Mouse (Mus musculus): ENCODE measurements around the gene Mrpl51. TPM values are rescaled to one million over a fixed set of nuclear protein-coding genes. Genes with fewer than 3 reads are reported as not detected.

Mrpl51 gene
- polyA plus RNA-seq, 1 experiment from 2014 or later, result 211 TPM

DNA sequence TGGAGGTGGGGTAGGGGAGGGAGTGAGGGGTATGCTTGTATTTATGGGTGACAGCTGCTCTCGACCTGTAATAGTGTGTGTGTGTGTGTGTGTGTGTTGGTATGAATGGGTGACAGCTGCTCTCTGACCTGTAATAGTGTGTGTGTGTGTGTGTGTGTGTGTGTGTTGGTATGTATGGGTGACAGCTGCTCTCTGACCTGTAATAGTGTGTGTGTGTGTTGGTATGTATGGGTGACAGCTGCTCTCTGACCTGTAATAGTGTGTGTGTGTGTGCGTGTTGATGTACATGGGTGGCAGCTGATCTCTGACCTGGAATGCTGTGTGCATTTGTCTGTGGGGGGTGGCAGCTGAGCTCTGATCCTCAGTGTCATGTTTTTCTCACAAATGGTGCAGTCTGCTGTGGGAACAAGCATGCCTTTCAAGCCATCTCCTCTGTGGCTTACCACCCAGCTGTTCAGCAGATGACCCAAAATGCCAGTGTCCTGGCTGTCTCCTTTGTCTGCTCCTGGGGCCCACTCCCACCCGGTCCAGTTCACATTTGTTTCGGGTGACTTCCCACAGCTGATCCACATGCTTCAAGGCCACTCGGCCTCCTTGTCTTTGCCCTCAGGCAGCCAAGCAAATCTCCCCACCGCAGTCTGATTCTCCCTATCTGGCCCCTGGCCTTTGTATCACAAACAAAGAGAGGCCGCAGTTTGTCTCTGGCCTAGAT, 34.5 kb upstream of the Mrpl51 start:
- no peaks in the 10 kb centered on the region for H3K27me3 ChIP-seq (ENCODE audit: control insufficient read depth, insufficient read depth, low read length)
- TF ChIP-seq CTCF (IDR thresholded peaks at IDR 0.05; ENCODE audit: low read depth), result no peak
- no peak for TF ChIP-seq EP300 (optimal IDR thresholded peaks at IDR 0.05)
- no peak overlapping the region for H3K27ac ChIP-seq (replicated peaks)
- H3K4me2 ChIP-seq (replicated peaks; ENCODE audit: low read depth), result no peak overlapping the region
- DNase-seq (ENCODE audit: low spot score), result no peak
- H3K4me3 ChIP-seq (ENCODE audit: low read depth, low read length), result no peak overlapping the region
- no peak for ATAC-seq (ENCODE audit: low FRiP score, low TSS enrichment)
- H3K36me3 ChIP-seq (ENCODE audit: control insufficient read depth, insufficient read depth, low read length), result peaks cover 7% of the 10 kb centered on the region
- no peaks in the 10 kb centered on the region for H3K9me3 ChIP-seq (ENCODE audit: control insufficient read depth, low read length)
- 60% methylated on average over 7 of the region's 7 CpGs for WGBS
- no peaks in the 10 kb centered on the region for H3K4me1 ChIP-seq (replicated peaks; ENCODE audit: control insufficient read depth, insufficient read depth)
- H3K9ac ChIP-seq (ENCODE audit: low read length), result no peak overlapping the region

- 76% methylated on average over 15 of the region's 15 CpGs for WGBS
- ATAC-seq (ENCODE audit: low FRiP score, low TSS enrichment) (no peak), DNase-seq (ENCODE audit: low spot score) (no peak)
- no peak overlapping the region for H3K4me3 ChIP-seq (ENCODE audit: low read depth, low read length)
- peaks cover 4% of the 10 kb centered on the region for H3K4me1 ChIP-seq (replicated peaks; ENCODE audit: control insufficient read depth, insufficient read depth)
- H3K9me3 ChIP-seq (ENCODE audit: control insufficient read depth, low read length), result no peaks in the 10 kb centered on the region
- TF ChIP-seq EP300 (optimal IDR thresholded peaks at IDR 0.05), result no peak
- no peaks in the 10 kb centered on the region for H3K27me3 ChIP-seq (ENCODE audit: control insufficient read depth, insufficient read depth, low read length)
- H3K27ac ChIP-seq (replicated peaks), result no peak overlapping the region
- peaks cover 7% of the 10 kb centered on the region for H3K36me3 ChIP-seq (ENCODE audit: control insufficient read depth, insufficient read depth, low read length)
- no peak overlapping the region for H3K4me2 ChIP-seq (replicated peaks; ENCODE audit: low read depth)
- no peak overlapping the region for H3K9ac ChIP-seq (ENCODE audit: low read length)
These were observed 32.6 kb upstream of the Mrpl51 start for GRCm38 (mm10) chr6:125158944-125159492.

DNA sequence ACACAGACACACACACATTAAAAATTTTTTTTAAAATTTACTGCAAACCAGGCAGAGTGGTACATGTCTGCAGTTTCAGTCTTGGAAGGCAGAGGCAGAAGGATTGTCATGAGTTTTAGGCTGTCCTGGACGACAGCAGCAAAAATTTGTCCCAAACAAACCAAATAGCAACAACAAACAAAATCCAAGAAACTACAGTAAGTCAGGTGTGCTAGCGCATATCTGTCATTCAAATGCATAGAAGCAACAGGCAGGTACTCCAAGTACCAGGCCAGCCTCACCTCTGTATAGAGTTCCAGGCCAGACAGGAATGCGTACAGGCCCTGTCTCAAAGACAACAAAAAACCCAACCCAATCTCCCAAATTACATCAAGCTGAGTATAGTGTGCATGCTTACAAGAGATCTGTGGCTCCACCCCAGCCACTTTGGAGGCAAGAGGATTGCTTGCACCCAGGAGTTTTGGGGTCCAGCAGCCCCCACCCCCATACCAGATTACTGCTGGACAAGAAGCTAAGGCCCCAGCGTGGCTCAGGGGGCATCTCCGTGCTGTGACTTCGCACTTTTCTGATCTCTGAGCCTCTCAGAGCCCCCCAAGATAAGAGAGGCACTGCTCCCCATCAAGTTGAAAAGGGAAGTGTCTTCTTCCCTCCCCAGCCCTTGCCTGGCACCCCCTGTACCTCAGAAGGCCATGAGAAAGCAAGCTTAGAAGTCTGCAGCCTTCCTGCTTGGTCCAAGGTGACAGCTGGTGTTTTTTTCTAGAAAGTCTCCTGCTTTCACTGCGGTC, 31.6 kb upstream of the Mrpl51 start:
- no peak for TF ChIP-seq EP300 (optimal IDR thresholded peaks at IDR 0.05)
- no peak for TF ChIP-seq CTCF (IDR thresholded peaks at IDR 0.05; ENCODE audit: low read depth)
- 72% methylated on average over 7 of the region's 7 CpGs for WGBS
- Histone ChIP-seq H3K4me2 (replicated peaks; ENCODE audit: low read depth) (no peak overlapping the region), H3K27me3 (ENCODE audit: control insufficient read depth, insufficient read depth, low read length) (no peaks in the 10 kb centered on the region), H3K27ac (replicated peaks) (no peak overlapping the region), H3K4me3 (ENCODE audit: low read depth, low read length) (no peak overlapping the region), H3K9me3 (ENCODE audit: control insufficient read depth, low read length) (no peaks in the 10 kb centered on the region), H3K4me1 (replicated peaks; ENCODE audit: control insufficient read depth, insufficient read depth) (peaks cover 5% of the 10 kb centered on the region), H3K9ac (ENCODE audit: low read length) (no peak overlapping the region), H3K36me3 (ENCODE audit: control insufficient read depth, insufficient read depth, low read length) (peaks cover 7% of the 10 kb centered on the region)
- ATAC-seq (ENCODE audit: low FRiP score, low TSS enrichment), result no peak
- no peak for DNase-seq (ENCODE audit: low spot score)

DNA sequence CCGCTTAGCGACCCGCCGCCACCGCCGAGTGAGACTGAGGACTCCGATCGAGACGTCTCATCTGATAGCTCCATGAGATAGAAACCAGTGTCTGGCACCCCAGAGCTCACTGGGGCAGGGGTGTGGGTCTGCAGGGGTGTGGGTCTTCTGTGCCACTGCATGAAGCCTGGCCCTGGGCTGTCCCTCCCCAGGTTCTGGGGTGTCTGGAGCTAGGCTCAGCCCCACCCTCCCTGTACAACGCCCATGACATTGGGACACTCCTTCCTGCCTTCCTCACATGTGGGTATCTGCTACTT, 31.1 kb upstream of the Mrpl51 start:
- Histone ChIP-seq H3K9ac (ENCODE audit: low read length) (no peak overlapping the region), H3K4me3 (ENCODE audit: low read depth, low read length) (no peak overlapping the region), H3K27me3 (ENCODE audit: control insufficient read depth, insufficient read depth, low read length) (no peaks in the 10 kb centered on the region), H3K9me3 (ENCODE audit: control insufficient read depth, low read length) (no peaks in the 10 kb centered on the region), H3K4me1 (replicated peaks; ENCODE audit: control insufficient read depth, insufficient read depth) (peaks cover 5% of the 10 kb centered on the region), H3K27ac (replicated peaks) (peak overlapping the region; percentile 78; the same call in 1 of the 2 replicates), H3K4me2 (replicated peaks; ENCODE audit: low read depth) (no peak overlapping the region), H3K36me3 (ENCODE audit: control insufficient read depth, insufficient read depth, low read length) (peaks cover 7% of the 10 kb centered on the region)
- DNase-seq (ENCODE audit: low spot score), result no peak
- TF ChIP-seq EP300 (optimal IDR thresholded peaks at IDR 0.05), result no peak
- TF ChIP-seq CTCF (IDR thresholded peaks at IDR 0.05; ENCODE audit: low read depth), result no peak
- ATAC-seq (ENCODE audit: low FRiP score, low TSS enrichment), result no peak
- WGBS, result 66% methylated on average over 10 of the region's 10 CpGs

- TF ChIP-seq EP300 (optimal IDR thresholded peaks at IDR 0.05) (no peak), CTCF (IDR thresholded peaks at IDR 0.05; ENCODE audit: low read depth) (no peak)
- H3K4me3 ChIP-seq (ENCODE audit: low read depth, low read length), result no peak overlapping the region
- WGBS, result 21% methylated on average over 22 of the region's 22 CpGs
- no peak overlapping the region for H3K4me2 ChIP-seq (replicated peaks; ENCODE audit: low read depth)
- H3K9me3 ChIP-seq (ENCODE audit: control insufficient read depth, low read length), result no peaks in the 10 kb centered on the region
- peaks cover 5% of the 10 kb centered on the region for H3K4me1 ChIP-seq (replicated peaks; ENCODE audit: control insufficient read depth, insufficient read depth)
- no peaks in the 10 kb centered on the region for H3K27me3 ChIP-seq (ENCODE audit: control insufficient read depth, insufficient read depth, low read length)
- peak overlapping the region; percentile 78 for H3K27ac ChIP-seq (replicated peaks)
- ATAC-seq (ENCODE audit: low FRiP score, low TSS enrichment), result no peak
- peaks cover 7% of the 10 kb centered on the region for H3K36me3 ChIP-seq (ENCODE audit: control insufficient read depth, insufficient read depth, low read length)
- no peak overlapping the region for H3K9ac ChIP-seq (ENCODE audit: low read length)
- DNase-seq (ENCODE audit: low spot score), result peak; percentile 56
These were observed 30.5 kb upstream of the Mrpl51 start for GRCm38 (mm10) chr6:125160854-125161760.

Data from stomach, postnatal 0 days (tissue).